Mouse (Mus musculus) embryonic facial prominence, embryonic 11.5 days (tissue): ENCODE measurements at regions not wholly inside any gene's neighbourhood (a gene's known extent, or its start where the extent isn't known, plus 50 kb on each side); places are given as distances from the start of the nearest gene placed in this dataset.

Experiments
- ATAC-seq: fragments of 200-750 bp; cut with Nextera tagmentation; replicated peaks from 2 replicates; pipeline ENCODE4 v1.8.0; 2017; ENCODE audit warnings: low read depth; ENCODE audit not compliant: insufficient number of reproducible peaks, low FRiP score, low TSS enrichment
- DNase-seq: peaks from one replicate; pipeline ENCODE4 v3.0.0-alpha.2; 2015; ENCODE audit warnings: low spot score
- H3K27ac ChIP-seq: fragments of 300-500 bp; sonication (generic); replicated peaks from 2 replicates; pipeline ENCODE4 v1.5.1; 2014; ENCODE audit warnings: mild to moderate bottlenecking, low read depth, low read length, control low read depth
- H3K27me3 ChIP-seq: fragments of 300-500 bp; sonication (generic); 2 replicates; pipeline ENCODE4 v1.6.1; 2014; ENCODE audit warnings: mild to moderate bottlenecking, low read length, moderate library complexity, mixed read lengths; ENCODE audit not compliant: control insufficient read depth, insufficient read depth
- H3K36me3 ChIP-seq: fragments of 300-500 bp; sonication (generic); replicated peaks from 2 replicates; pipeline ENCODE4 v1.6.1; 2014; ENCODE audit warnings: low read depth, mild to moderate bottlenecking, low read length, moderate library complexity, mixed read lengths; ENCODE audit not compliant: control insufficient read depth, insufficient read depth
- H3K4me1 ChIP-seq: fragments of 300-500 bp; sonication (generic); 2 replicates; pipeline ENCODE4 v1.6.1; 2014; ENCODE audit warnings: low read length, mixed read lengths; ENCODE audit not compliant: control insufficient read depth, insufficient read depth
- H3K4me2 ChIP-seq: fragments of 300-500 bp; sonication (generic); 2 replicates; pipeline ENCODE4 v1.6.1; 2014; ENCODE audit warnings: low read depth, mild to moderate bottlenecking, control low read depth, low read length, moderate library complexity
- H3K4me3 ChIP-seq: fragments of 300-500 bp; sonication (generic); 2 replicates; pipeline ENCODE4 v1.5.1; 2014; ENCODE audit warnings: low read depth, low read length, control low read depth
- H3K9ac ChIP-seq: fragments of 300-500 bp; sonication (generic); replicated peaks from 2 replicates; pipeline ENCODE4 v1.6.1; 2014; ENCODE audit warnings: mild to moderate bottlenecking, control low read depth, low read length
- H3K9me3 ChIP-seq: fragments of 300-500 bp; sonication (generic); replicated peaks from 2 replicates; pipeline ENCODE4 v1.6.1; 2016; ENCODE audit warnings: mild to moderate bottlenecking, low read length, inconsistent platforms, mixed read lengths; ENCODE audit not compliant: control insufficient read depth
- WGBS: fragments of 180-500 bp; shearing (Covaris S2); extraction: QIAGEN DNeasy Blood & Tissue Kit; methylation state at CpG from one replicate; pipeline ENCODE4 v1.1.7; 2014; 5-methylcytosine and 5-hydroxymethylcytosine counted together

GRCm38 (mm10) chr16:97686561-97686960 lies 75.6 kb upstream of the Tmprss2 start:
- Histone ChIP-seq H3K27ac (no peak overlapping the region), H3K27me3 (no peaks in the 10 kb centered on the region), H3K4me2 (no peak overlapping the region), H3K4me3 (no peak overlapping the region), H3K9me3 (no peaks in the 10 kb centered on the region), H3K9ac (no peak overlapping the region), H3K36me3 (no peaks in the 10 kb centered on the region), H3K4me1 (no peaks in the 10 kb centered on the region)
- DNase-seq = no peak
- WGBS = 73% methylated on average over 4 of the region's 4 CpGs
- ATAC-seq = no peak

GRCm38 (mm10) chr16:97685603-97686285 lies 74.7 kb upstream of the Tmprss2 start:
- H3K9me3 ChIP-seq = no peaks in the 10 kb centered on the region
- H3K4me2 ChIP-seq = no peak overlapping the region
- H3K4me1 ChIP-seq = no peaks in the 10 kb centered on the region
- WGBS = 68% methylated on average over 1 of the region's 1 CpGs
- ATAC-seq = no peak
- no peak overlapping the region for H3K4me3 ChIP-seq
- H3K27ac ChIP-seq = no peak overlapping the region
- no peak overlapping the region for H3K9ac ChIP-seq
- H3K27me3 ChIP-seq = no peaks in the 10 kb centered on the region
- DNase-seq = no peak
- no peaks in the 10 kb centered on the region for H3K36me3 ChIP-seq

- Histone ChIP-seq H3K4me2 (no peak overlapping the region), H3K36me3 (no peaks in the 10 kb centered on the region), H3K27ac (no peak overlapping the region), H3K9me3 (no peaks in the 10 kb centered on the region), H3K4me1 (no peaks in the 10 kb centered on the region), H3K9ac (no peak overlapping the region), H3K27me3 (no peaks in the 10 kb centered on the region), H3K4me3 (no peak overlapping the region)
- 77% methylated on average over 6 of the region's 6 CpGs for WGBS
- no peak for ATAC-seq
- DNase-seq = no peak
Observed at GRCm38 (mm10) chr16:97681191-97681590, 70.2 kb upstream of the Tmprss2 start.

GRCm38 (mm10) chr16:97679820-97680219 lies 68.8 kb upstream of the Tmprss2 start:
- no peaks in the 10 kb centered on the region for H3K27me3 ChIP-seq
- no peak overlapping the region for H3K9ac ChIP-seq
- H3K27ac ChIP-seq = no peak overlapping the region

GRCm38 (mm10) chr16:97679252-97679651 lies 68.3 kb upstream of the Tmprss2 start:
- Histone ChIP-seq H3K9ac (no peak overlapping the region), H3K27me3 (no peaks in the 10 kb centered on the region), H3K9me3 (no peaks in the 10 kb centered on the region), H3K27ac (no peak overlapping the region), H3K4me3 (no peak overlapping the region), H3K4me1 (no peaks in the 10 kb centered on the region), H3K4me2 (no peak overlapping the region), H3K36me3 (no peaks in the 10 kb centered on the region)
- DNase-seq (no peak), ATAC-seq (no peak)
- WGBS = 68% methylated on average over 2 of the region's 2 CpGs

More at GRCm38 (mm10) chr16:97679820-97680219, 68.8 kb upstream of the Tmprss2 start:
- no peaks in the 10 kb centered on the region for H3K9me3 ChIP-seq
- 67% methylated on average over 1 of the region's 1 CpGs for WGBS
- H3K36me3 ChIP-seq = no peaks in the 10 kb centered on the region
- no peak overlapping the region for H3K4me2 ChIP-seq
- DNase-seq (no peak), ATAC-seq (no peak)
- no peak overlapping the region for H3K4me3 ChIP-seq
- H3K4me1 ChIP-seq = no peaks in the 10 kb centered on the region

- Histone ChIP-seq H3K27me3 (no peaks in the 10 kb centered on the region), H3K4me1 (no peaks in the 10 kb centered on the region), H3K4me3 (no peak overlapping the region), H3K9me3 (no peaks in the 10 kb centered on the region), H3K9ac (no peak overlapping the region), H3K27ac (no peak overlapping the region), H3K4me2 (no peak overlapping the region), H3K36me3 (no peaks in the 10 kb centered on the region)
- ATAC-seq (no peak), DNase-seq (no peak)
- 87% methylated on average over 2 of the region's 2 CpGs for WGBS
Observed at GRCm38 (mm10) chr16:97677621-97678020, 66.6 kb upstream of the Tmprss2 start.

- H3K9me3 ChIP-seq = no peaks in the 10 kb centered on the region
Observed at GRCm38 (mm10) chr16:97673576-97673975, 62.6 kb upstream of the Tmprss2 start.

GRCm38 (mm10) chr16:97670131-97671038 lies 59.4 kb upstream of the Tmprss2 start:
- Histone ChIP-seq H3K27me3 (no peaks in the 10 kb centered on the region), H3K36me3 (no peaks in the 10 kb centered on the region), H3K27ac (no peak overlapping the region), H3K4me2 (no peak overlapping the region), H3K4me1 (no peaks in the 10 kb centered on the region), H3K9me3 (no peaks in the 10 kb centered on the region), H3K4me3 (no peak overlapping the region), H3K9ac (no peak overlapping the region)
- DNase-seq = peak; percentile 18
- no peak for ATAC-seq
- 80% methylated on average over 8 of the region's 8 CpGs for WGBS

More at GRCm38 (mm10) chr16:97673576-97673975, 62.6 kb upstream of the Tmprss2 start:
- Histone ChIP-seq H3K27me3 (no peaks in the 10 kb centered on the region), H3K9ac (no peak overlapping the region), H3K4me3 (no peak overlapping the region), H3K4me1 (no peaks in the 10 kb centered on the region), H3K36me3 (no peaks in the 10 kb centered on the region), H3K27ac (no peak overlapping the region), H3K4me2 (no peak overlapping the region)
- ATAC-seq (no peak), DNase-seq (no peak)
- 85% methylated on average over 2 of the region's 2 CpGs for WGBS
